Mouse (Mus musculus) neural tube, embryonic 11.5 days (tissue): ENCODE measurements around the gene Id3. TPM values are rescaled to one million over a fixed set of nuclear protein-coding genes. Genes with fewer than 3 reads are reported as not detected.

ENCODE experiments used
- ATAC-seq: fragments of 200-750 bp; cut with Nextera tagmentation; 2 replicates; pipeline ENCODE4 v1.8.0; 2017; ENCODE audit warnings: moderate number of reproducible peaks, mild to moderate bottlenecking, moderate TSS enrichment, moderate library complexity; ENCODE audit not compliant: insufficient read depth, low FRiP score, low TSS enrichment
- DNase-seq: peaks from one replicate; pipeline ENCODE4 v3.0.0-alpha.2; 2015; ENCODE audit warnings: low spot score
- H3K27ac ChIP-seq: fragments of 300-500 bp; sonication (generic); 2 replicates; pipeline ENCODE4 v1.5.1; 2014; ENCODE audit warnings: low read depth, mild to moderate bottlenecking, low read length
- H3K27me3 ChIP-seq: fragments of 300-500 bp; sonication (generic); 2 replicates; pipeline ENCODE4 v1.6.1; 2014; ENCODE audit warnings: mild to moderate bottlenecking, low read length, mixed read lengths; ENCODE audit not compliant: control insufficient read depth, insufficient read depth
- H3K36me3 ChIP-seq: fragments of 300-500 bp; sonication (generic); 2 replicates; pipeline ENCODE4 v1.6.1; 2014; ENCODE audit warnings: mild to moderate bottlenecking, low read length, moderate library complexity, mixed read lengths; ENCODE audit not compliant: control insufficient read depth, insufficient read depth
- H3K4me1 ChIP-seq: fragments of 300-500 bp; sonication (generic); 2 replicates; pipeline ENCODE4 v1.6.1; 2014; ENCODE audit warnings: low read length, mixed read lengths; ENCODE audit not compliant: control insufficient read depth, insufficient read depth
- H3K4me2 ChIP-seq: fragments of 300-500 bp; sonication (generic); 2 replicates; pipeline ENCODE4 v1.6.1; 2014; ENCODE audit warnings: low read depth, mild to moderate bottlenecking, moderate library complexity
- H3K4me3 ChIP-seq: fragments of 300-500 bp; sonication (generic); 2 replicates; pipeline ENCODE4 v1.5.1; 2014; ENCODE audit warnings: low read depth, low read length
- H3K9ac ChIP-seq: fragments of 300-500 bp; sonication (generic); 2 replicates; pipeline ENCODE4 v1.6.1; 2014; ENCODE audit warnings: mild to moderate bottlenecking, low read length
- H3K9me3 ChIP-seq: fragments of 300-500 bp; sonication (generic); 2 replicates; pipeline ENCODE4 v1.6.1; 2016; ENCODE audit warnings: low read length; ENCODE audit not compliant: control insufficient read depth
- WGBS: fragments of 180-500 bp; shearing (Covaris S2); extraction: QIAGEN DNeasy Blood & Tissue Kit; methylation state at CpG from one replicate; pipeline ENCODE4 v1.1.7; 2014; 5-methylcytosine and 5-hydroxymethylcytosine counted together
- polyA plus RNA-seq: library from polyadenylated mRNA; unstranded; fragments of >200 nt; fragmentation: Nextera tagmentation; extraction: Ambion mirVana; gene quantifications from 2 replicates; pipeline ENCODE4 v1.2.1, GENCODE M21; 2014

The Id3 gene
- polyA plus RNA-seq, 1 experiment from 2014 or later: 440 TPM

DNA sequence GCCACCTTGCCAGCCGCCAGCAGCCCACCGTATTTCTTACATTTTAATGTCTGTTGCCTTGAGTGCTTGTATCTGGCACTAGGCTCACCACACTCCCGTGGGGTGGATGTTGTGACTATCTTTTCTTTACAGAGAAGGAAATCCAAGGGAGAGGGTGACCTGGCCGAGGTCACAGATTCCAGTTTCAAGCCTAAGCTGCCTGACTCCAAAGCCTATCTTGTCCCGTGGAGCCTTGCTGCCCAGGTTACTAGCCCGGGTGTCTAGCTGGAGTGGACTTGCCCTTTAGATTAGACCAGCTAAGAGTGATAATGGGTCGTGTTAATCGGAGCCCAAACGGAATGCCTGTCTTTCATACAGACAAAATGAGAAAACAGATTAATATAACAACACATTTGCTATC is 9.5 kb upstream of the Id3 start:
- no peak for DNase-seq
- Histone ChIP-seq H3K4me3 (peak overlapping the region; percentile 29), H3K36me3 (no peaks in the 10 kb centered on the region), H3K9ac (peak overlapping the region; percentile 77), H3K9me3 (no peaks in the 10 kb centered on the region), H3K4me2 (peak overlapping the region; percentile 58), H3K27ac (peak overlapping the region; percentile 94), H3K27me3 (no peaks in the 10 kb centered on the region), H3K4me1 (peaks cover 30% of the 10 kb centered on the region)
- WGBS: 26% methylated on average over 9 of the region's 9 CpGs
- no peak for ATAC-seq

DNA sequence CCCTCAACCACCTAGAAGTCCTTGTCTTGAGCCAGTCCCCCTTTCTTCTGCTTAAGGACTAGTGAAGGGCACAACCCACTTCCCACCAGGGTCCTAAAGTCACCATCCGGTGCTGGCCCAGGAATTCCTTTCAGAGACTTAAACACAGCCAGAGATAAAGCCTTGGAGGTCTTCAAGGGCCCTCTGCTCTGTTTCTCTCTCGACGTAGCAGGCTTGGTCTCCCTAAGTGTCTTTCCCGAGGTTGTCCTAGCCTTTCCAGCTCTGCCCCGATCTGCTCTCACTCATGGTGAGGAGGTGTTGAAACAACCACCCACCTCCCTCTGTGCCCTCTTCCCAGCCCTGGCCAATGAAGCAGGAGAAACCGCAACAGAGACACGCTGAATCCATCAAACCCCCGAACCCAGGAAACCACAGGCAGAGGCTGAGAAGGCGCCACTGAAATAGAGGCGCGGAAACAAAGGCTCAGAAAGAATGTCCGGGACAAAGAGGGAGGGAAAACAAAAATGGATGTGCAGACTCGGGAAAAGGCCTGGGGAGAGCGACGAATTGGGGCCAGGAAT is 8.8 kb upstream of the Id3 start:
- ATAC-seq (peak; percentile 39; the same call in 1 of the 2 replicates), DNase-seq (peak; percentile 77)
- H3K27me3 ChIP-seq: no peaks in the 10 kb centered on the region
- peak overlapping the region; percentile 58 for H3K4me2 ChIP-seq
- H3K27ac ChIP-seq: peak overlapping the region; percentile 94
- H3K4me1 ChIP-seq: peaks cover 34% of the 10 kb centered on the region
- H3K9me3 ChIP-seq: no peaks in the 10 kb centered on the region
- peak overlapping the region; percentile 77 for H3K9ac ChIP-seq
- WGBS: 0% methylated on average over 15 of the region's 15 CpGs
- H3K4me3 ChIP-seq: peak overlapping the region; percentile 29
- H3K36me3 ChIP-seq: no peaks in the 10 kb centered on the region

DNA sequence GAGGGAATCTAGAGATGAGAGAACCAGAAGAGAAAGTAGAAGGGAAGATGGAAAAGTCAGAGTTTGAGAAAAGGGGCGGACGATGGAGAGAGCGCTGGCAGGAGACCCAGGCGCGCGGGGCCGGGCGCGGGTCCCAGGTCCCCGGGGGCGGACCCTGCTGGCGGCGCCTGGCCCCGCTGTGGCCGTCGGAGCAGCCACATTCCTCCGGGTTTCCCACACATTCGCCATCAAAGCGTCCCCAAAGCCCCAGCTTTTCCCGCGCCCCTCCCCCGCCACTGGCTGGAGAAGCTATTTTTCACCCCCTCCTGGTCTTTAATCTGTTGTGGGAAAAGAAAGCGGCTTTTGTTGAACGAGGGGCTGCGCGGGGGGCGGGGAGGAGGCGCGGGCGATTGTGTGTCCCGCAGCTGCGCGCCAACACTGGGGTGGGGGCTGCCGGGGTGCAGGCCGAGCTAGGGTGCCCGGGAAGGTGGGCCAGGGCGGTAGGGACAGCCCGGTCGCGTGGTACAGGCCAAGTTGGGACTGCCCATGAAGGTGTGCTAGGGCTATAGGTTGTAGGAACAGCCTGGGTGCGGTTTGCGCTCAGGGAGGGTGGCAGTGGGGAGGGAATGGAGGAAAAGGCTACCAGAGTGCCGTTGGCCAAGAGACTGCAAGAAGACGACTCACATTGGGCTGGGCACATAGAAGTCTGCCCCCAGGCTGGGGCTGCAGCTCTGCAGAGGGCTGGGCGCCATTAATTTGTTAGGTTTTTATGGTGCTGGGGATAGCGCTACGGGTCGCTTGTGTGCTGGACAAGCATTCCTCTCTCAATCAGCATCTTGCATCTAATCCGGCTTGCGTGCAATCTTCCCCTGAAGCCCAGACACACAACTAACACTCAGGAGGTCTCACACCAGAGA is 8.1 kb upstream of the Id3 start:
- ATAC-seq: peak; percentile 75
- Histone ChIP-seq H3K9ac (peak overlapping the region; percentile 77), H3K4me3 (peak overlapping the region; percentile 29), H3K4me1 (peaks cover 40% of the 10 kb centered on the region), H3K27ac (peak overlapping the region; percentile 94), H3K4me2 (peak overlapping the region; percentile 58), H3K36me3 (no peaks in the 10 kb centered on the region), H3K27me3 (no peaks in the 10 kb centered on the region), H3K9me3 (no peaks in the 10 kb centered on the region)
- DNase-seq: peak; percentile 92
- WGBS: 2% methylated on average over 49 of the region's 50 CpGs

DNA sequence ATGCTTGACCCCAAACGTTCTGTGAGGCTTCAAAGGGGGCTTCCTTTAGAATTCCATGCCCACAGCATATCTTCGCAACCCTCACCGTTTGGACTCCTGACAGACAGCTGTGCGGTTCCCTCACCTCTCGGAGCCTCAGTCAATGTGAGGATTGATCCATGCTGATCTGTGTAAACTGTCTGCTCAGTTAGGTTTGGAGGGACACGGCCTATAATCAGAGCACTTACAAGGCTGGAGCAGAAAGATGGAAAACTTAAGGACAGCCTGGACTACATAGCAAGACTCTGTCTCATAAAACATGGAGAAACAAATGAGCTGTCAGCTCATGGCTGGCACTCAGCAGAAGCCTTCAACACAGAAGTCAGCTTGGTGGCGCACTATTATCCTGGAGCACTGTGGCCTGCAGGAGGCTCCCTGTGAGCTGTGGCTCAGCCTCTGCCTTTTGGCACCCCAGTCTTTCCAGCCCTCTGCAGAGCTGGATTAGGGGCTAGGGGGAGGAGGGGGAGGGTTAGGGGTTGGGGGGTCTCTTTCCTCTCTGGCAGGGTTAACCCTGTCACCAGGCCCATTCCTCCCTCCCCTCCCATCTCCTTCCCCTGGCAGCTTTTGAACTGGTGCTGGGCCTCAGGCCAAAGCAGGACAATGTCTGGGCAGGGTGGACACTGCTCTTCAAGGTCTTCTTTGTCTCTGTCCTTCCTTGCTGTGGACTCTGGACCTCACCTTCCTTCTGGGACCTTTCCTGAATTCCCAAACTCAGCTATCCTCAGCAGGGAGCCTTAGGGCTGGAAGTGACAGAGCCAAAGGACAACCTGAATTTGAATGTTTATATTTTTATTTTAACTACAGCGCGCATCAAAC is 7.2 kb upstream of the Id3 start:
- peak overlapping the region; percentile 58 for H3K4me2 ChIP-seq
- H3K27ac ChIP-seq: peak overlapping the region; percentile 94
- H3K4me3 ChIP-seq: peak overlapping the region; percentile 29; the same call in 1 of the 2 replicates
- DNase-seq (peak; percentile 53), ATAC-seq (peak; percentile 29)
- H3K9ac ChIP-seq: peak overlapping the region; percentile 77
- H3K9me3 ChIP-seq: no peaks in the 10 kb centered on the region
- WGBS: 25% methylated on average over 9 of the region's 9 CpGs
- peaks cover 46% of the 10 kb centered on the region for H3K4me1 ChIP-seq
- no peaks in the 10 kb centered on the region for H3K27me3 ChIP-seq
- H3K36me3 ChIP-seq: no peaks in the 10 kb centered on the region

DNA sequence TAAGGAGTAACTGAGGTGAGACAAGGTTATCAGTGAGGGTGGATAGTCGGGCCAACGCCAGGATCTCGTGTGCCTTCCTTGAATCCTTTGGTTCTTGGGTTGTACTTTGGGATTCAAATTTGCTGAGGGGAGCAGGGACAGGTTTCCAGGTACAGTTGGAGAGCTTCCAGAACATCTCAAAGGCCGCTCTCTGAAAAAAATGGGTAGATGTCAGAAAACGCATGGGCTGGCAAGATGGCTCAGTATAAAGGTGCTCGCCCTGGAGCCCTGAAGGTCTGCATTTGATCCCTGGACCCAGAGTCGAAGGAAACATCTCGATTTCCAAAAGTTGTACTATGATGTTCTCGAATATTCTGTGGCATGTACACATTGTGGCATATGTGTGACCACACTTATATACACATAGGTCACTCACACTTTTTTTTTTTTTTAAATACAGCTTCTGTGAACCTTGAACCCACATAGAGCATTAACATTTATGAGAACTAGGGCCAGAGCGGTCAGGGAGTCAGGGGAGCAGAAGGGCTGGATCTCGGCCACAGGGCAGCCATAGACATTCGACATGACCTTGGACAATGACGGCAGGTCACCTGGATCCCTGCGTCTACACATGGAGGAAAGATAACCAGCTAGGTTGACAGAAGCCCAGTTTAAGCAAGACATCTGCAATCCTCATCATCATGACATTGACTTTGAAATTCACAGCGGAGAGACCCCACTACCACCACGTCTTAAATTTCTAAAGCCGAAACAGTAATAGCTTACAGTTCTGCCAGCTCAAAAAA is 3.8 kb upstream of the Id3 start:
- ATAC-seq: no peak
- Histone ChIP-seq H3K36me3 (no peaks in the 10 kb centered on the region), H3K4me2 (peak overlapping the region; percentile 14; the same call in 1 of the 2 replicates), H3K9me3 (no peaks in the 10 kb centered on the region), H3K9ac (peak overlapping the region; percentile 7; the same call in 1 of the 2 replicates), H3K4me3 (no peak overlapping the region), H3K4me1 (peaks cover 52% of the 10 kb centered on the region), H3K27ac (peak overlapping the region; percentile 95), H3K27me3 (no peaks in the 10 kb centered on the region)
- DNase-seq: no peak
- 55% methylated on average over 17 of the region's 17 CpGs for WGBS

DNA sequence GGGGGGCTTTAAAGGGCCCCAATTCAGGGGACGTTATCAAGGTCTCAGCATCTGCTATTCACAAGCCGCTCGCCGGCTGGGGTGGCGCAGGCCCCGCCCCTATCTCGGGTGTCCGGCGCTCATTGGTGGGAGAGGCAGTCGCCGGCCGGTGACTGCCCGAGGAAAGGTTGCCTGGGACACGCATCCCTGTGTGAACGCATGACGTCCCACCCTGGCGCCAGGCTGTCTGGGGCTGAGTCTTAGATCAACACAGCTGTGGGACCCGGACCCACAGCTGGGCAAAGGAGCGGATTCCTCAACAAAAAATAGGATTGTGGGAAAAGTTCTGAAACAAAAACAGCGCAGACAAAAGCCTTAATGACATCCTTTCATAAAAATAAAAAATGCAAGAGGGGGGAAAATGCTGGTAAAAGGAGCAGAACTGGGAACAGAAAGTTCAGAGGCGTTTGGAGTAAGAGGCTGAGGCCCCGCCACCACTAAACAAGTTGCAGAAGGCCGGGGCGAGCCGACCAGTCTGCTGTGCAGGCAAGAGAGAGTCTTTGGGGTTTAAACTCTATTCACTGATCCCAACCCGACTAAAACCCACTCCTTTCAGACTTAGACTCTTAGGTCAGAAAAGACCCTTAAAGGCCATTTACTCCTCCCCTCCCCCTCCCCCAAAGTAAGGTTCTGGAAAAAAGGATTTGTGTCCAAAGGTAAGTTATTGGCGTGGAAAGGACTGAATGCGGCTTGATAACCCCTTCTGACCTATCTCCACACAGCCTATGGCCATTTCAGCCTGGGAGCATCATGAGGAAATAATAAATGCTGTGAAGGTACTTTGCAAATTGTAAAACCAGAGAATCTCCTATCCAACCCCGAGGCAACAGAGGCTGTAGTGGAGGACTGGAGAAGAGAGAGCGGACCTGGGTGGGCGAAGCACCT is 2.7 kb upstream of the Id3 start:
- Histone ChIP-seq H3K27ac (peak overlapping the region; percentile 95), H3K27me3 (no peaks in the 10 kb centered on the region), H3K9ac (peak overlapping the region; percentile 53), H3K9me3 (no peaks in the 10 kb centered on the region), H3K4me2 (peak overlapping the region; percentile 40), H3K36me3 (no peaks in the 10 kb centered on the region; the same call in 1 of the 2 replicates), H3K4me1 (peaks cover 56% of the 10 kb centered on the region), H3K4me3 (peak overlapping the region; percentile 12; the same call in 1 of the 2 replicates)
- ATAC-seq (peak; percentile 77), DNase-seq (peak; percentile 97)
- WGBS: 6% methylated on average over 31 of the region's 31 CpGs

DNA sequence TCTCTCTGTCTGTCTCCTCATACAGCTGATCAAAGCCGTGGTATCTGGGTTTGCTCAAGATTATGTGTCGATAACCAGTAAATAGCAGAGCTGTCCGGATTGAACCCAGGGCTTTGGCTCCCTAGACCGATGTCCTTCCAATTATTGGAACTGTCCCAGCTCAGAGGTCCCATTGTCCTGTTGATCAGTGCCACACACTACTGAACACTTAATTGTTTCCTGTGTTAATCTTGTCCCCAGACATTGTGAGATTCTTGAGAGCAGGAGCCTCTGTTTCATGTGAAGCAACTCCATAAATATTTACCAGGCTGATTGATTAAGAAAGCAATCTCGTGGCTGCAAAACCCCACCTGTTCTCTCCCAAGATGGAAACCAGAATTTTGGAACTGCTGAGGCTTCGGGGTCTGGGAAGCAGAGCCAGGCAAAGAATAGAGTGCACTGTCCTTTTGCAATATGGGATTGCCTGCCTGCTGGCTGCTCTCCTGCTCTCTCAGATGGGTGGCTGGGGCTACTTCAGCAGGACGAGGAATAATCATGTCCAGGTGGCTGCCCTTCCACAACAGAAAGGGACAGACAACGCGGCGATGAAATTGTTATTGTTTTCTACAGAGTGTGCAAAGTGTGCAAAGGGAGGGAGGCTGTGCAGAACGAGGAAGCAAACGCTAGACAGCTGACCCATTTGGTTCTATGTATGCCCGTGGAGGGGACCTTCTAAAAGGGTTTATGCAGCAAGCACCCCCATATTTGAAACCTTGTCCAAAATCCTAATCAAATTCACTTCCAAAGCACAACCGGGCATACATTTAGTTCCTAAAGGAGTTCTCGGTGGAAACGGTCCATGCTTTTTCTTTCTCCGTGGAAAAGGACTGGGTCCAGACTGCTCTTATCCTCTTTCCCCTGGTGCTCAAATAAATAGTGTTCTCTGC is 767 bp upstream of the Id3 start:
- Histone ChIP-seq H3K4me1 (peaks cover 58% of the 10 kb centered on the region), H3K27ac (peak overlapping the region; percentile 69), H3K4me3 (peak overlapping the region; percentile 81), H3K9ac (peak overlapping the region; percentile 31), H3K27me3 (no peaks in the 10 kb centered on the region), H3K36me3 (no peaks in the 10 kb centered on the region; the same call in 1 of the 2 replicates), H3K4me2 (peak overlapping the region; percentile 83), H3K9me3 (no peaks in the 10 kb centered on the region)
- DNase-seq (peak; percentile 48), ATAC-seq (no peak)
- 18% methylated on average over 17 of the region's 17 CpGs for WGBS
